Mouse (Mus musculus): ENCODE results near the gene Mien1.

Gene Mien1

DNA sequence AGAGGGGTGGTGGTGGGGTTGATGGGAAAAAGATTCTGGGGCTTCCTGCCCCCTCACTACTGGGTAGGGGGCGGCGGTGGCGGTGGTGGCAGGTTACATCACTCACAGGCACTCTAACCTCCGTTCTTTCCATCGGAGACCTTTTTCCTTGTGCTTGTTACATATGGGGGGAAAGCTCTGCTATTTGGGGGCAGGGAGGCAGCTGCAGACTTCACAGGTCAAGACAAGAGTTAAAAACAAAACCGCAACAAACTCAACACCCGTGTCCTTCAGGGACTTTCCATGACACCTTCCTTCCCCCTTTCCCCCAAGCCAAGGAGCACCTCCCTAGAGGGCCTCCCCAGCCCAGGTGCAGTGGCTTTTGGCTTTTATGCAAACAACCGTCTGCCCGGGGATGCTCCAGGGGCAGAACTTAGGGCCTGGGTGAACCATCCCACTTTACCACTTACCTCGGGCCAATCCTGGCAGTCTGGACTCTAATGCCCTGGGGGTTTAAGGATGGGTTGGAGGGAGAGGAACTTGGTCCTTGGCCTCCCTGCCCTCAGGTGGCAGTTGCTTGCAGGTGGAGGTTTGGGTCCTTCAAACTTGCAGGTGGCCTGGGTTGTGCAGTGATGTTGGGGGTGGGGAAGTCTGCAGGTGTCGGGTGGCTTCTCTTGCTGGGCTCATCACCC is 20.4 kb upstream of the Mien1 start:
- DNase-seq: no peak

DNA sequence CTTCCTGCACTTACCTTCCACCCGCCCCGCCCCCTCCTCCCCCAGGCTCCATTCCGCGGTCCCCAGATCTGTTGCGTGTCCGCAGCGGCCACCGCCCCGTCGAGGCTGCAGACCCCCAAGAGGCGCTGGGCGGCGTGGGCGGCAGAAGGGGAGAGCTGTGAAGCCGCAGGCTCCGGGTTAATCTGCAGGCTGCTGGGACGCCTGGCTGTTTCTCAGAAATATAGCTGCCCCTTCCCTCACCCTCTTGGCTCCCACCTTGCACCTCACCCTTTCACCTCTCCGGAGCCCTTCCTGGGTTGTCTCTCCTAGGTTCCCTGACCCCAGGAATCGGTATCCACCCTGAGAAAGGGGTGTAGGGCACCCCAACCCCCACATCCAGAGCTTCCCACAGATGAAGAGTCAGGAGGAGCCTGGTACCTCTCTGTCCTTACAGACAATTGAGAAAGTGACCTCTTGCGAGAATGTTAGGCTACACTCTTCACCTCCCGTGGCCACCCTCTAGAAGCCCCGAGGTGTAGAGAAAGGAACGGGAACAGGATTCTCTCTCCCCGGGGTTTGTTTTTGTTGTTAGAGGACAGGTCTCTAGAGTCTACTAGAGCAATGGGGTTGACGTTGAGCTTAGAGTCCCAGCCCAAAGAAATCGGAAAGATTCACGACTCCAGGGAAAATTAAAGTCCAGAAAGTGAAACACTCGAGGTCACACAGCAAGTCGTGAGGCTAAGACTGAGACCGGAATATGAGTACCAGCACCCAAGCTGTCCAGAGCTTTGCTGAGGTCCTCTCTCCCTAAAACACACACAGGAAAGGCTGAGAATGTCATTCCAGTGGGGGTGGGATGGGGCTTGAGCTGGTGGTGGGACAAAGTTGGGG is 19.6 kb upstream of the Mien1 start:
- DNase-seq: no peak

DNA sequence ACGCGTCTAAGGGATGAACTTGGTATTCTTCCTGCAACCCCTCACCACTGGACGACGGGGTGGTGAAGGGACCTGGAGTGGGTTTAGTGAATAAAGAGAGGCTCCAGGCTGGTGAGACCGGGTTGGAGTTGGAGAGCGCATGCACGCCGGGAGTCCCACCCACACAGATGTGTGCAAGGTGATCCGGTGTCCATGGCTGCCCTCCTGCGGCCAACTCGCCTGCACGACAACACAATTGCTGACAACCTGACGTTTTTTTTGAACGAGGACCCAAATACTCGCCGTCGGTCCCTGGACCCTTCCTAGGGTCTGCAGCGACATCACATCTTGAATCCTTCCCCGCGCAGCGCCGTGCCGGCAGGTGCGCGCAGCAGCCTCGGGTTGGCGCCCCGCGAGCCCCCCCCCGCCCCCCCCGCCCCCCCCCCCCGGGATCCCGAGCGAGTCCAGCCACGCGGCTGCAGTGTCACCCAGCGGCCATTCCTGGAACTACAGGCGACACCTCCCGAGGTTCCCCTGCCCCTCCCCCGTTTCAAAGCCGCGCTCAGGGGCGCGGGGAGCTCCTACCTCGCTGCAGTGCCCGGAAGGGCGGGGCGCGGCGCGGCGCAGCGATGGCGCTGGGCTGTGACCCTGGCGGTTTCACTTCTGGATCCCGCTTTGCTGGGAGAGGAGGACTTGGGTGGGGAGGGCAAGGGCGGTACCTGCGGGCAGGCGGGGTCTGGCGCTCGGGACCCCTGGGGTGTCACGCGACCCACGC is 18.8 kb upstream of the Mien1 start:
- DNase-seq: peak; percentile 89

DNA sequence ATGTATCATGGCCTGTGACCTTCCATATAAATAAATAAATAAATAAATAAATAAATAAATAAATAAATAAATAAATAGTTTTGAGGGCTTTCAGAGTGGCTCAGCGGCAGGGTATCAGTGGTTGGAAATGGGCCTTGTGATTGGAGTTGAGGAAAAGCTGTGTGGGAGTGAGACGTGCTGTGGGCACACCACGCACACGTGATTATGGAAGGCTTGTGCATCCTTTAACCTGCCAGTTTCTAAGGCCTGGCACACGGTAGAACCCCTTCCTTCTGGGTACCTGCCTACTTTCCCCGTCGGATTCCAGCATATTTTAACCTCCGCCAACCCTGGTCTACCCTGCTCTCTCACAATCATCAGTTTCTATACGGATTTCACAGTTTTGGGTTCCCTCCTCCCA is 18.2 kb upstream of the Mien1 start:
- DNase-seq: no peak

DNA sequence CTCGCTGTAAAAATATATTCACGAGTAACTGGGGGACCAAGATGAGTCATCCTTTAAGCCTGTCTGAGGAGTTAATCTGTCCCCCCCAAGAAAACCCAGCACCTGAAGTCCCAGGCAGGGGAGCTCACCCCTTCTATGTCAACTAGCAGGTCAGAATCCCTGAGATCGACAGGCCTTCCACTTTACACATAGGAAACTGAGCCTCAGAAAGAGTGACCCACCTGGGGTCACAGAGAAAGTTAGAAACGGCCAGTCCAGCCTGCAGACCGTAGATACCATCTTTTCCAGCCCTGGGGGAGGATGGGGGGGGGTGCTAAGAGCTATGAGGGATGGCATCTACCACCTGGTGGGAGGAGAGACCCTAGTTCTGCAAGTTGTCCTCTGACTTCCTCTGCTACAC is 17.8 kb upstream of the Mien1 start:
- no peak for DNase-seq

DNA sequence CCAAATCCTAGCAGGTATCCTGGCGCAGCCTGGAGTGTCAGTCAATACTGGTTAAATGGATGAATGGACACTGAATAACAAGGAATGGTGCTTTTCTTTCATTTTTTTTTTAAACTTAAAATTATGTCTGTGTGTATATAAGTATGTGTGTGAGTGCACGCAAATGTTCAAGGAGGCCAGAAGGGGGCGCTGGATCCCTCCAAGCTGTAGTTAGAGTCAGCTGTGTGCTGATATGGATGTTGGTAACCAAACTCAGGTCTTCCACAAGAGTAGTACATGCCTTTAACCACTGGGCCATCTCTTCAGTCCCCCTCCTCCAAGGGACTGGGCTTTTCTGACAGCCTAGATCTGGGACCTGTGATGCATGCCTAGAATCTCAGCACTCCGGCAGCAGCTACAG is 16.7 kb upstream of the Mien1 start:
- no peak for DNase-seq

DNA sequence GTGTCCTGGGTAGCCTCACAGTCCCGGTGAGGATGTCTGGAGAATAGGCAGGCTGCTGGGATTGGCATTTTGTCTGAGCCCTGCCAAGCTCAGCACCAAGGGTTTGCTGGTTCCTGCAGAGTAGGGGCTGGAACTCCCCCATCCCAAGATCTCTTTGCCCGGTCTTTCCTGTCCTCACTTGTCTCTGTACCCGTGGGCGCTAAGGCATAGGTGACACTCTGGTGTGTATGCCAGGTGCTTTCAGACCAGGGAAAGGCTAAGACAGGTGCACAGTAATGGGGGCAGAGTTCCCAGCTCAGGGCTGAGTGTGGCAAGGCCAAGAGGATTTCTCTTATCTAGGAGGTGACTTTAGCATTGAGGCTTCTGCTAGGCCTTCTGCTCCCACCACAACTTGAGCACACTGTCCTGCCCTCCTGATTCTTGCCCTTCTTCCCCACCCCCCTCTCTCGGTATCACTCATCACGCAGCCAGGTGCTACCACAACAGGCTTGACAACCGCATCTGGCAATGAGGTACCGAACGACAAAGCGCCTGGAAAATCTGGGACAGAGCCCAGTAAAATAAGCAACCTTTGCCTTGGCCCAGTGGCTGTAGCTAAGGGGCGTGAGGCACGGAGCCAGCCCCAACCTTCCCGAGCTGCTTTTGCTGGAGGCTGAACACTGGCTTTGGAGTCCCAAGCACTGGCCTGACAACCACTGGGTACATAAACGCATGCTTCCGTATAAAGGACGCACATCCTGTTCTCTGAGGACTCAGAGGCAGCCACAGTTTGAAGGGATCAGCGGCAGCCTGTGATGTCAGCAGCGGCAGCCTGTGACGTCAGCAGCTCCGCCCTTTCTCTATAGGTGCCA is 11.4 kb upstream of the Mien1 start:
- DNase-seq: no peak

DNA sequence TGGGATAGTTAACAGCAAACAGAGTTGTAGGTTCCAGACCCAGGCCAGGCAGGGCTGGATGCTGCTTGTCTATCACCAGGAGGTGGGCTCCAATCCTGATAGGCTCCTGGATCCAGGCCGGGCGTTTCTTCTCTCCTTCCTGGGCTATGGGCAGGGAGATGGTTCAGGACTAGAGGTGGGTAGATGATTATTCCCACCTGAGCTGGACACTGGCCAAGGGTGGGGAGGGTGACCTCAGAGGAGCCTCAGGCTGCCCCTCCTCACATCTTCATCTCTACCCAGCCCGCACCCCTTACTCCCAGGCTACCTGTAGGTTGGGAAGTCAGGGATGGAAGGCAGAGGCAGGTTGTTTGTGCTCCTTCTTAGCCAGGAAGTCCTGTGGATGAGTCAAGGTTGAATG is 10.6 kb upstream of the Mien1 start:
- DNase-seq: no peak

DNA sequence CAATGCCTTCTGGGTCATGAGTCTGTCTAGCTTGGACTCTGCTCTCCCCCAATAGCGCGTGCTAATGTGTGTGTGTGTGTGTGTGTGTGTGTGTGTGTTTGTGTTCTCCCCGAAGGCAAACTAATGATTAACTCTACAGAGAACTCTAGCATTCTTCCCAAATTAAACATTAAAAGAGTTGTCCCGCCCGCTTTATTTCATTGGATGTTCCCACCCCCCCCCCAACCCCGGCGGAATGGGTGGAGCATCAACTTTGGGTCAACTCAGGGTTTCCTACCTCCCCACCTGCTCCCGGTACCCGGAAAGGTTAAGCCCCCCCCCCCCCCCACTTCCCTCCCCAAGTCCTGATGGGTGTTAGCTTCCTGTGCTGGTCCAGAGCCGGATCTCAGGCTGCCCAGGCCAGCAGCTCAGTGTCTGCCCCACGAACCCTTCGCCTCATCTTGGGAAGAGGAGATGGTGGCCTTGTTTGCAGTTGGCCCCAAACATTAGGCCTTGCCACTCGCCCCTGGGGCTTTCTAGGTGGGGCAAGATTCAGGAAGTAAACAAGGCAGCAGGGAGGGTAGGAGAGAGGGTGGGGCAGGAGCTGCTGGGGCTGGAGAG is 9.5 kb upstream of the Mien1 start:
- no peak for DNase-seq

DNA sequence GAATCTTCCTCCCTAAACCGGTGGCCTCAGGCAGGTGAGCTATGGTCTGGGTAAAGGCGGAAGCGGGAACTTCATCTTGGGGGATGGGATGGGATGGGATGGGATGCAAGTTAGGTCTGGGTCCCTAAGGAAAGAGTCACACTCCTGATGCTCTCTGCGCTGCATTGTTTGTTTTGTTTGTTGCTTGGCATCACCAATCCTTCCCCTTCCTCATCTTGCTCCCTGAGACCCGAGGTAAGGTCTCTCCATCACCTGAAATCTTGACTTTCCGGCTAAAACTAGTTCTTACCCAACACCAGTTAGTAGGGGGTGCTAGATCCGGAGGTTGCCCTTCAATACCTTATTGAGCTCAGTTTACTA is 8.7 kb upstream of the Mien1 start:
- no peak for DNase-seq

DNA sequence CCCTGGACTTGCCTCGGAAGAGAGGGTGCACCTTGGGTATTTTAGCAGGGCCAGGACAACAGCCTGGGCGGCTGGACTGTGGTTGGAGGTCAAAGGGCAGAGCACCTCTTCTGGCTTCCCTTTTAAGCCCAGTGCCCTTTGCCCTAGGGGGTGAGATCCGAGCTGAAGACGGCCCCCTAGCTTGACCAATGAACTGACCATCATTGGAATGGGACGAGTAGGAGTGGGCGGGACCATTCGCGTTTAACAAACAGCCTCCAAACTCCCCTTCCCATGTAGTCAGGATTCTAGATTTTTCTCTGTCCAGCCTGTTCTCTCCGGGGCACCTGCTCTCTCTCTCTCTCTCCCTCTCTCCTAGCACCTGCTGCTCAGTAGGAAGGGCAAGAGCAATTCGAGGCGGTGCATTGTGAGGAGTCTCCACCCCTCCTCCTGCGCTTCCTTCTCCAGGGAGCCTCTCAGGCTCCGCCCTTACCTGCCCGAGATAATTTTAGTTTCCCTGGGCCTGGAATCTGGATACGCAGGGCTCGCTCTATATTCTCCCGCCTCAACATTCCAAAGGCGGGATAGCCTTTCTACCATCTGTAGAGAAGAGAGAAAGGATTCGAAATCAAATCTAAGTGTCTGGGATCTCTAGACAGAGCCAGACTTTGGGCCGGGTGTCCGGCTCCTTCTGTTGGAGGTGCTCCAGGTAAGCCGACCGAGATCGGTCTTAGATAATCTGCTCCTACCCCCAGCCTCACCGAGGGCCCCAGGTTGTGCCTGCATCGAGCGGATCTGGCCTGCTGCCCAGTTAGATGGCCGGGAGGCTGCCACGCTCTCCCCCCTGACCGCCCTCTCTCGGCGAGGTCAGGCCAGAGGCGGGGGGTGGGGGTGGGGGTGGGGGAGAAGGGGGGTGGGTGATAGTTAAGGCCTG is 8.0 kb upstream of the Mien1 start:
- DNase-seq: peak; percentile 55 to 57

DNA sequence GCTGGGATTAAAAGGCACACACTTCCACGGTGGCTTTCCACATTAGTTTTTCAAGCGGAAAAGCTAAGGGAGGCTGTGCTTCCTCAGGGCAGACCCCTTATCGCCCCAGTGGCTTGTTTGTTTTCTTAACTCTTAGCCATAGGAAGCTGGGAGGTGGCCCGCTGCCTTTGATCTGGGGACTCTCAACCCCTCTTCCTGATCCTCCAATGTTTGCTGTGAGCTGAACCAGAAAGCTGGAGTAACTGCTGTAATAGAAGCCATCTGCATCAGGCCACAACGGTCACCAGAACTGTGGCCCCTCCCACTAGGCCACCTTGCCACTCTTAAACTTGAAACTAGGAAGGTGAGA is 7.4 kb upstream of the Mien1 start, which contains the start of gene Grb7:
Grb7 (plus strand) TSS at position 182 of the 349 bp plus-strand sequence.
- no peak for DNase-seq

DNA sequence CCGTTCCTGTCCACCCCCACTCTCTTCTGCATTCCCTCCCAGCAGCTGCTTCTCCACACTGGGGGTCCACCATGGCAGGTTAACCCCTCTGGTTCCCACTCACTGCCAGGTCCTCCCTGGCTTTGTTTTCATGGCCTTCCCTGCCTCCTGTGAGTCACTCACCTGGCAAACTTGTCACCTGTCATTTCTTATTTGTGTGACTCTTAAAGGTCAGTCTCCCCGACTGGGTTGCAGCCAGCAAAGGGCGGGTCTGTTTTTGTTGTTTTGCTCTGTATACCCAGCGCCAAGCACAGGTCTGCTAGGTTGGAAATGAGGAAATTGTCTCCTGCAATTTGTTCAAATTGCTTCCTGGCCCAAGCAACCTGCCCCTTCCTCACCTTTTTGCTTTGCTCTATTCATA is 6.9 kb upstream of the Mien1 start:
- DNase-seq: no peak

DNA sequence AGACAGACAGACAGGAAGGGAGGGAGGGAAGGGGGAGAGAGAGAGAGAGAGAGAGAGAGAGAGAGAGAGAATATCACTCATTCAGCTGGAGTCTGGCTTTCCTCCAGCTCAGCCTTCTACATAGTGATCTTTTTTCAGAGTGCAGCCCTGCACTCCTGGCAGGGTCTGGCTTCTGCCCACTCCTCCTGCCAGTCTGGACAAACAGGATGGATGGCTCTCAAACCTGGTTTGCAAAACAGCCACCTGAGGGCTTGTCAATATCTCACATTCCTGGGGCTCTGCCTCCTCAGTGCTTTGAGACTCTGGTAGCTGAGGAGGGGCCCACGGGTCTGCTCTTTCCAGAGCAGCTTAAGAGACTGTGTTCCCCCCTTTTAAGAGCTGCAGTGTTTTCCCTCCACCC is 6.4 kb upstream of the Mien1 start:
- DNase-seq: no peak

DNA sequence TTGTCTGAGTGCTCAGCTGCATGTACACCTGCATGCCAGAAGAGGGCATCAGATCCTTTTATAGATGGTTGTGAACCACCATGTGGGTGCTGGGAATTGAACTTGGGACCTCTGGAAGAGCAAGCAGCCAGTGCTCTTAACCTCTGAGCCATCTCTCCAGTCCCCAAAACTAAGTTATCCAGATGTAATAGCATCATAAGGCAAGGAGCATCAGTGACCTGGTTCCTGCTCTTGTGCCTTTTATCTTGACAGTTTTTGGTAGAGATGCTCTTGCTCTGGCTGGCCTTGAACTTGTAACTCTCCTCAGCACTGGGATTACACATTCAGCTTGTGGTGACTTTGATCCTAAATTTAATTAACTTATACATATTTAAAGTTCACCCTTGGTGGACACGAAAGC is 4.9 kb upstream of the Mien1 start:
- DNase-seq: no peak

DNA sequence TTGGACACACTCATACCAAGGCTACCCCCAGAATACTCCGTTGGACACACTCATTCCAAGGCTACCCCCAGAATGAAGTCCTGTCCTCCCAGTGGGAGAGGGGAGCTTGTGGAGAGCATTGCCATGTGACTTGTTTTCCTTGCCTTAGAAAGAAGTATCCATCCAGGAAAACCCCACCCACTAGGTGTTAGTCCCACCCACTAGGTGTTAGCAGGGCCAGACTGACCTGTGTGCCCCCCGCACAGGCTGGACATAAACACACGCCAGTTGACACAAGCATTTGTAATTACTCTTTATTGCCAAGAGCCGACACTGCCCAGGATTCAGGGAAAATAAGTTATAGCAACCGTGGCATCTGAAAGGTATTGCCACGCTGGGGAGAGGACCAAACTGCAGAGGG is 1.4 kb downstream of the Mien1 start:
- DNase-seq: no peak

DNA sequence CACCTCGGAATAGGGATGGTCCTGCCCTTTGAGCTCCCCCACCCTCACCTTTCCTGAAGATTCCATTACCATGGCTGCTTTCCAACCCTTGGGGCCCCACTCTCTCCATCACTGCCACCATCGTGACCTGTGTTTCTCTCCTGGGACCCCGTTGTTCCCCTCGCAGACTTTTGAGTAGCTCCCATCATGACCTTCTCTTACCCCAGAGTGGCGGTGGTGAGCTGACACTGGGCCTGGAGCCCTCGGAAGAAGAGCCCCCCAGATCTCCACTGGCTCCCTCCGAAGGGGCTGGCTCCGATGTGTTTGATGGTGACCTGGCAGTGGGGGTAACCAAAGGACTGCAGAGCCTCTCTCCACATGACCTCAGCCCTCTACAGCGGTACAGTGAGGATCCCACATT is 3.1 kb downstream of the Mien1 start:
- no peak for DNase-seq

DNA sequence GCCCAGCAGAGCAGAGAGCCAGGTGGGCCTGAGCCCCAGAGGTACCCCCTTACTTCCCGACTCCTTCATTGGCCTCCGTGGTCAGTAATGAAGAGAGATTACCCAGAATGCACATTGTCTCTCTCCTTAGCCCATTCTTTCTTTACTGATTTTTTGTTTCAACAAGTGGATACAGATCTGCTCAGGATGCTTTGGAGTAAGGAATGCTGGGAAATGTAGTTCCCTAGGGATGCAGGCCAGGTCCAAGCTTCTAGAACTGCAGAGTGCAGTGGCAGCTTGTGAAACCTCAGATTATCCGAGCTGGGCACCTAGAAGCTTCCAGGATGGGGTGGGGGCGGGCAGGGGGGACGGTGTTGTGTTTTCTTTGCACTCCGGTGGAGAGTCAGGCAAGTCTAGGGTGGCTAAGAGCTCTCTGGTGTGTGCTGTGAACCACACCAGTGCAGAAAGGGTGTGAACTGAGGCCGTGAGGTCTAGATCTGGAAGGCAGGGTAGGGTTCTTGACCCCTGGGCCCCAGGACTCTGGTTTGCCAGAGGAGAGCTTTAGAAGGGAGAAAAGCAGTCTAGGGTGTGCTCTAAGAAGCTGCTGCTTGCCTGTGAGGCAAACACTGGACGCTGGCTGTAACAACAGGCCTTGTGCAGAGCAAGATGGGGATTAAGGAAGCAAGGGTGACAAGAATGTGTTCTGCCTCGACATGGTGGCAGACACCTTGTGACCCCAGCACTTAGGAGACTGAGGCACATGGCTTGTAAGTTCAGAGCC is 6.9 kb downstream of the Mien1 start:
- no peak for DNase-seq

DNA sequence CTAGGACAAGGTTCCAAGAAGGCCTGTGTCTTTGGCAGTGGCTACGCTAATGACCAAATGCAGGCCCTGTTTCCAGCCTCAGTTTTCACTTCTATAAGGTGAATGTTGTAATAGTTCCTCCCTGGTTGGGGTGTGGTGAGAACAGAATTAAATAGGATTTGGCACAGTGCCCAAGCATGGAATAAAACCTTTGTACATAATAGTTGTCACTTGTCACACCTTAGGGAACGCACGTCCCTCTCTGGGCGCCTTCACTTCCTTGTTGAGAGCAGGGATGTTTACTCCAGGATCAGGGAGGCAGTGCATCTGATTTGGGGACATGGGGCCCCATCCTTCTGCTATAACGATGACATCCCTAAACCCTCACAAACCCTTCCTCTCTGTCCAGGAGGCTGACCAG is 10.4 kb downstream of the Mien1 start:
- DNase-seq: no peak

DNA sequence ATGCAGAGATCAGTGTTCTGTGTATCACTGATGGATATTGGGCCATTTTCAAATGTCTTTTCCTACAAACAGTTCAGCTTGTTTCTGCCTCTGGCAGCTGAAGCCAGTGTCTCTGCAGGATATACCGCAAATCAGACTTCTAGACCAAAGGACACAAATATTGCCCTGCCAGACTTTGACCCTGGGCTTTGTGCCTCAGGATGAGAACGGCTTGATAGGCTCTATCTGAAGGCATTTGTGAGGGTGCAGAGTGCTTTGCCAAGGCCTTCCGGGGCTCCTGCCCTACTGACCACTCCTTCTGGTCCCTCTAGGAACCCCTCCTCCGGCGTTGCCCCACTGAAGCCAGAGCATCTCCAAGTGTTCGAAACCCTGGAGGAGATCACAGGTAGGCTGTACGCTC is 12.2 kb downstream of the Mien1 start:
- no peak for DNase-seq

Measured in cerebellum, postnatal 36 days (tissue).